Mouse (Mus musculus) limb, embryonic 11.5 days (tissue): ENCODE measurements at regions not wholly inside any gene's neighbourhood (a gene's known extent, or its start where the extent isn't known, plus 50 kb on each side); places are given as distances from the start of the nearest gene placed in this dataset.

Source experiments
- ATAC-seq: fragments of 200-750 bp; cut with Nextera tagmentation; 2 replicates; pipeline ENCODE4 v1.8.0; 2017; ENCODE audit warnings: low read depth; ENCODE audit not compliant: insufficient number of reproducible peaks, low FRiP score, low TSS enrichment
- DNase-seq: peaks from one replicate; pipeline ENCODE4 v3.0.0-alpha.2; 2015; ENCODE audit warnings: low spot score
- H3K27ac ChIP-seq: fragments of 300-500 bp; sonication (generic); replicated peaks from 2 replicates; pipeline ENCODE4 v1.5.1; 2014; ENCODE audit warnings: low read depth, mild to moderate bottlenecking, low read length
- H3K27me3 ChIP-seq: fragments of 300-500 bp; sonication (generic); 2 replicates; pipeline ENCODE4 v1.6.1; 2014; ENCODE audit warnings: mild to moderate bottlenecking, low read length, mixed read lengths; ENCODE audit not compliant: control insufficient read depth, insufficient read depth
- H3K36me3 ChIP-seq: fragments of 300-500 bp; sonication (generic); 2 replicates; pipeline ENCODE4 v1.6.1; 2014; ENCODE audit warnings: mild to moderate bottlenecking, low read length, moderate library complexity, mixed read lengths; ENCODE audit not compliant: control insufficient read depth, insufficient read depth
- H3K4me1 ChIP-seq: fragments of 300-500 bp; sonication (generic); 2 replicates; pipeline ENCODE4 v1.6.1; 2014; ENCODE audit warnings: low read length, mixed read lengths; ENCODE audit not compliant: control insufficient read depth, insufficient read depth
- H3K4me2 ChIP-seq: fragments of 300-500 bp; sonication (generic); 2 replicates; pipeline ENCODE4 v1.6.1; 2014; ENCODE audit warnings: low read depth, mild to moderate bottlenecking, moderate library complexity; ENCODE audit not compliant: severe bottlenecking
- H3K4me3 ChIP-seq: fragments of 300-500 bp; sonication (generic); 2 replicates; pipeline ENCODE4 v1.5.1; 2014; ENCODE audit warnings: low read depth, low read length
- H3K9ac ChIP-seq: fragments of 300-500 bp; sonication (generic); 2 replicates; pipeline ENCODE4 v1.6.1; 2014; ENCODE audit warnings: mild to moderate bottlenecking, low read length
- H3K9me3 ChIP-seq: fragments of 300-500 bp; sonication (generic); 2 replicates; pipeline ENCODE4 v1.6.1; 2016; ENCODE audit warnings: low read length; ENCODE audit not compliant: control insufficient read depth
- WGBS: fragments of 180-500 bp; shearing (Covaris S2); extraction: QIAGEN DNeasy Blood & Tissue Kit; methylation state at CpG from one replicate; pipeline ENCODE4 v1.1.7; 2014; 5-methylcytosine and 5-hydroxymethylcytosine counted together

- Histone ChIP-seq H3K36me3 (no peaks in the 10 kb centered on the region), H3K4me1 (no peaks in the 10 kb centered on the region), H3K9me3 (no peaks in the 10 kb centered on the region), H3K4me2 (no peak overlapping the region), H3K9ac (no peak overlapping the region), H3K27me3 (no peaks in the 10 kb centered on the region), H3K4me3 (no peak overlapping the region), H3K27ac (no peak overlapping the region)
- DNase-seq (no peak), ATAC-seq (no peak)
Measured at GRCm38 (mm10) chrX:42399343-42399742, 90.1 kb upstream of the Tex13c2 start.

- Histone ChIP-seq H3K27ac (no peak overlapping the region), H3K9me3 (no peaks in the 10 kb centered on the region), H3K9ac (no peak overlapping the region), H3K4me2 (no peak overlapping the region), H3K4me3 (no peak overlapping the region), H3K27me3 (no peaks in the 10 kb centered on the region), H3K4me1 (no peaks in the 10 kb centered on the region), H3K36me3 (no peaks in the 10 kb centered on the region)
- DNase-seq (no peak), ATAC-seq (no peak)
- 95% methylated on average over 1 of the region's 1 CpGs for WGBS
Measured at GRCm38 (mm10) chrX:42401091-42401490, 88.4 kb upstream of the Tex13c2 start.

- Histone ChIP-seq H3K27ac (no peak overlapping the region), H3K4me3 (no peak overlapping the region), H3K9me3 (no peaks in the 10 kb centered on the region), H3K36me3 (no peaks in the 10 kb centered on the region), H3K4me1 (no peaks in the 10 kb centered on the region), H3K4me2 (no peak overlapping the region), H3K27me3 (no peaks in the 10 kb centered on the region), H3K9ac (no peak overlapping the region)
- DNase-seq (no peak), ATAC-seq (no peak)
- 76% methylated on average over 7 of the region's 7 CpGs for WGBS
Measured at GRCm38 (mm10) chrX:42401564-42402334, 87.7 kb upstream of the Tex13c2 start.

- ATAC-seq (no peak), DNase-seq (no peak)
- no peak overlapping the region for H3K27ac ChIP-seq
- no peaks in the 10 kb centered on the region for H3K4me1 ChIP-seq
- H3K9me3 ChIP-seq: no peaks in the 10 kb centered on the region
- 54% methylated on average over 4 of the region's 4 CpGs for WGBS
- H3K4me3 ChIP-seq: no peak overlapping the region
- no peaks in the 10 kb centered on the region for H3K36me3 ChIP-seq
- no peak overlapping the region for H3K4me2 ChIP-seq
- no peaks in the 10 kb centered on the region for H3K27me3 ChIP-seq
- no peak overlapping the region for H3K9ac ChIP-seq
Measured at GRCm38 (mm10) chrX:42402335-42402605, 87.2 kb upstream of the Tex13c2 start.

- Histone ChIP-seq H3K27ac (no peak overlapping the region), H3K36me3 (no peaks in the 10 kb centered on the region), H3K4me3 (no peak overlapping the region), H3K9ac (no peak overlapping the region), H3K4me1 (no peaks in the 10 kb centered on the region), H3K4me2 (no peak overlapping the region), H3K9me3 (no peaks in the 10 kb centered on the region), H3K27me3 (no peaks in the 10 kb centered on the region)
- ATAC-seq: no peak
- WGBS: 44% methylated on average over 7 of the region's 7 CpGs
- DNase-seq: no peak
Measured at GRCm38 (mm10) chrX:42431851-42432635, 57.4 kb upstream of the Tex13c2 start.
